Mouse (Mus musculus): ENCODE measurements around the gene BC017158. TPM values are rescaled to one million over a fixed set of nuclear protein-coding genes. Genes with fewer than 3 reads are reported as not detected.

The BC017158 gene
- polyA plus RNA-seq, 1 experiment from 2014 or later, result 38.6 TPM

- no peak overlapping the region for H3K4me3 ChIP-seq
- 0 out of 2 replicates have a peak, but pooled peaks cover 3% of the 10 kb centered on the region for H3K27me3 ChIP-seq
- 55% methylated on average over 2 of the region's 2 CpGs for WGBS
- H3K4me1 ChIP-seq, result peaks cover 32% of the 10 kb centered on the region
- H3K4me2 ChIP-seq, result no peak overlapping the region
- H3K9me3 ChIP-seq, result no peaks in the 10 kb centered on the region
- peaks cover 26% of the 10 kb centered on the region for H3K36me3 ChIP-seq
- H3K9ac ChIP-seq, result no peak overlapping the region
- H3K27ac ChIP-seq, result no peak overlapping the region
- no peak for ATAC-seq (ENCODE audit: borderline replicate concordance, extremely low read depth, low FRiP score, low TSS enrichment)
Measured at GRCm38 (mm10) chr7:128254978-128255377, 43.0 kb downstream of the BC017158 start.

DNA sequence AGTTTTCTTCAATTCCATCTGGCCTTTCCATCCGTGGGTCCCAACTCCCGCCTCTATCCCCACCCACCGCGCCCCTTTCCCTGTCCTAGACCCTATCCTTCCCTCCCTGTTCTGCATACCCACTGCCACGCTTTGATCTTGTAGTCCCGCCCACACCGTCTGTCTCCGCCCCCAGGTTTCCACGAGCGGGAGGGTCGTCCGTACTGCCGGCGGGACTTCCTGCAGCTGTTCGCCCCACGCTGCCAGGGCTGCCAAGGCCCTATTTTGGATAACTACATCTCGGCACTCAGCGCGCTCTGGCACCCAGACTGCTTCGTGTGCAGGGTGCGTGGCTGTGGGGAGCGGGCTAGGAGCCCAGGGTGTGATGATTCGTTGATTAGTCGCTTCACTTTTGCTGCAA lies 45.4 kb downstream of the BC017158 start:
- H3K9me3 ChIP-seq, result no peaks in the 10 kb centered on the region
- H3K4me2 ChIP-seq, result peak overlapping the region; percentile 46
- WGBS, result 13% methylated on average over 24 of the region's 24 CpGs
- no peak for ATAC-seq (ENCODE audit: borderline replicate concordance, extremely low read depth, low FRiP score, low TSS enrichment)
- H3K27ac ChIP-seq, result no peak overlapping the region
- peaks cover 51% of the 10 kb centered on the region for H3K4me1 ChIP-seq
- peak overlapping the region; percentile 20 for H3K4me3 ChIP-seq
- H3K9ac ChIP-seq, result no peak overlapping the region
- H3K36me3 ChIP-seq, result peaks cover 34% of the 10 kb centered on the region
- no peaks in the 10 kb centered on the region for H3K27me3 ChIP-seq

- H3K4me3 ChIP-seq, result peak overlapping the region; percentile 20
- peak overlapping the region; percentile 46 for H3K4me2 ChIP-seq
- no peak overlapping the region for H3K9ac ChIP-seq
- H3K27ac ChIP-seq, result no peak overlapping the region
- ATAC-seq (ENCODE audit: borderline replicate concordance, extremely low read depth, low FRiP score, low TSS enrichment), result no peak
- no peaks in the 10 kb centered on the region for H3K9me3 ChIP-seq
- H3K4me1 ChIP-seq, result peaks cover 47% of the 10 kb centered on the region
- no peaks in the 10 kb centered on the region for H3K27me3 ChIP-seq
- 56% methylated on average over 12 of the region's 12 CpGs for WGBS
- peaks cover 34% of the 10 kb centered on the region for H3K36me3 ChIP-seq
Measured at GRCm38 (mm10) chr7:128251946-128252345, 46.0 kb downstream of the BC017158 start.

DNA sequence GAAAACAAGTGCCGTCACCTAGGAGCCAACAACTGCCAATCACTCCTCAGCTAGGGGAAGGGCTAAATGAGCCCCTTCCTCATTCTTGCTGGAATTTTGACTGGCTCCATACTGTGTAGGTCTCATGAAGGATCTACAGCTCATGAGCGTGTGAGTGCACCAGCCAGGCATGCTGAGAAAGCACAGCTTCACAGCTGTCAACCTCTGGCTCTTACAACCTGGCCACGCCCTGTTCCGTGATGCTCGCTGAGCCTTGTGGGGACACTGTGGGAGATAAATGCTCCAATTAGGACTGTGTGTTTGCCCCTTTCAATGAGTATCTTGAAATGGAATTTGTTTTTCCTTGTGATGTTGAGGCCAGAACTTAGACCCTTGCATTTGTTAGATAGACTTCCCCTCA lies 48.0 kb downstream of the BC017158 start:
- no peak for ATAC-seq (ENCODE audit: borderline replicate concordance, extremely low read depth, low FRiP score, low TSS enrichment)
- Histone ChIP-seq H3K4me2 (no peak overlapping the region), H3K27ac (no peak overlapping the region), H3K36me3 (peaks cover 36% of the 10 kb centered on the region), H3K9ac (no peak overlapping the region), H3K27me3 (no peaks in the 10 kb centered on the region), H3K4me1 (peaks cover 52% of the 10 kb centered on the region), H3K9me3 (no peaks in the 10 kb centered on the region), H3K4me3 (no peak overlapping the region)
- 87% methylated on average over 5 of the region's 5 CpGs for WGBS

DNA sequence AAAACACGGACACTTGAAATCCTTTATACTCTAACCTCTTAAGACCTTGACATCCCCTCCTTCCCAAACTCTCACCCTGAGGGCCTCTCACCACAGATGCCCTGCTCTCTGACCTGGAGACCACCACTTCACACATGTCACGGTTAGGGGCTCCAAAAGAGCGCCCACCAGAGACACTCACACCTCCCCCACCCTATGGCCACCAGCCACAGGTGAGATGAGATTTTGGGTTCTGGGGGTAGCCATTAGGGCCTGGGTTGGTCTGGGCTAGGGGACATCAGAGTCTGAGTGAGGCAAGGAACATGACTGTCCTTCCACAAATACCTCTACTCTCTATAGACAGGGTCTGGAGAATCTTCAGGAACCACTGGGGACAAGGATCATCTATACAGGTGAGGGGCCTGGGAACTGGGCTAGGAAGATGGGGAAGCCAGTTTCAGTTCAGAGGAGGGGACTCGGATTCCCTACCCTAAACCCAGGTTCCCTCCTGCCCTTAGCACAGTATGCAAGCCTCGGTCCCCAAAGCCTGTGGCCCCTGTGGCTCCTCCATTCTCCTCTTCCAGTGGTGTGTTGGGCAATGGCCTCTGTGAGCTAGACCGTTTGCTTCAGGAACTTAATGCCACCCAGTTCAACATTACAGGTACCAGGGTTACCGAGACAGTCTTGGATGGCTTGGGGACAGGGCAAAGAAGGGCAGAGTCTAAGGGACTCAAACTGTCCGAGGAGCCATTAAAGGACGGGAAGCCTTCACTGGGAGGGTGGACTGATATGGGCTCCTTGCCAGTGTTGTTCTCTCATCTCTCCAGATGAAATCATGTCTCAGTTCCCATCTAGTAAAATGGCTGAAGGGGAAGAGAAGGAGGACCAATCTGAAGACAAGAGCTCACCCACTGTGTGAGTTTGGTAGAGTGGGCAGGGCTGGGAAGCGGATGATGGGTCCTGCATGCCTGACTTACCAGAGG lies 49.6 kb downstream of the BC017158 start:
- peaks cover 52% of the 10 kb centered on the region for H3K4me1 ChIP-seq
- peak overlapping the region; percentile 65 for H3K4me2 ChIP-seq
- whole genome bisulfite sequencing, result 72% methylated on average over 10 of the region's 10 CpGs
- H3K36me3 ChIP-seq, result peaks cover 41% of the 10 kb centered on the region
- no peaks in the 10 kb centered on the region for H3K27me3 ChIP-seq
- H3K9ac ChIP-seq, result peak overlapping the region; percentile 59
- no peak overlapping the region for H3K27ac ChIP-seq
- peak overlapping the region; percentile 48 for H3K4me3 ChIP-seq
- no peaks in the 10 kb centered on the region for H3K9me3 ChIP-seq
- no peak for ATAC-seq (ENCODE audit: borderline replicate concordance, extremely low read depth, low FRiP score, low TSS enrichment)

GRCm38 (mm10) chr7:128247443-128247842 lies 50.5 kb downstream of the BC017158 start:
- H3K36me3 ChIP-seq, result peaks cover 45% of the 10 kb centered on the region
- H3K9me3 ChIP-seq, result no peaks in the 10 kb centered on the region
- H3K9ac ChIP-seq, result peak overlapping the region; percentile 59
- WGBS, result 1% methylated on average over 13 of the region's 13 CpGs
- H3K4me1 ChIP-seq, result peaks cover 45% of the 10 kb centered on the region
- no peaks in the 10 kb centered on the region for H3K27me3 ChIP-seq
- H3K4me2 ChIP-seq, result peak overlapping the region; percentile 65
- peak; percentile 74; the same call in 1 of the 2 replicates for ATAC-seq (ENCODE audit: borderline replicate concordance, extremely low read depth, low FRiP score, low TSS enrichment)
- H3K27ac ChIP-seq, result peak overlapping the region; percentile 96
- H3K4me3 ChIP-seq, result peak overlapping the region; percentile 48

- 4% methylated on average over 23 of the region's 30 CpGs for WGBS
- H3K27me3 ChIP-seq, result no peaks in the 10 kb centered on the region
- H3K9ac ChIP-seq, result peak within 1 kb of the TSS; percentile 59
- peaks cover 38% of the 10 kb centered on the region for H3K4me1 ChIP-seq
- peak within 1 kb of the TSS; percentile 48 for H3K4me3 ChIP-seq
- H3K9me3 ChIP-seq, result no peaks in the 10 kb centered on the region
- H3K27ac ChIP-seq, result peak within 1 kb of the TSS; percentile 96
- peak within 1 kb of the TSS; percentile 65 for H3K4me2 ChIP-seq
- peak; percentile 93 for ATAC-seq (ENCODE audit: borderline replicate concordance, extremely low read depth, low FRiP score, low TSS enrichment)
- H3K36me3 ChIP-seq, result peaks cover 45% of the 10 kb centered on the region
Measured at GRCm38 (mm10) chr7:128246496-128247391, 51.2 kb downstream of the BC017158 start, which contains the start of gene Tgfb1i1. Tgfb1i1 (plus strand) TSS chr7:128246812.

- Histone ChIP-seq H3K4me1 (peaks cover 34% of the 10 kb centered on the region), H3K4me2 (no peak overlapping the region), H3K9ac (no peak overlapping the region), H3K9me3 (no peaks in the 10 kb centered on the region), H3K36me3 (peaks cover 51% of the 10 kb centered on the region), H3K4me3 (no peak overlapping the region), H3K27me3 (no peaks in the 10 kb centered on the region), H3K27ac (peak overlapping the region; percentile 96)
- 91% methylated on average over 4 of the region's 4 CpGs for WGBS
- no peak for ATAC-seq (ENCODE audit: borderline replicate concordance, extremely low read depth, low FRiP score, low TSS enrichment)
Measured at GRCm38 (mm10) chr7:128245547-128245946, 52.4 kb downstream of the BC017158 start.

- 91% methylated on average over 18 of the region's 18 CpGs for WGBS
- ATAC-seq (ENCODE audit: borderline replicate concordance, extremely low read depth, low FRiP score, low TSS enrichment), result no peak
- Histone ChIP-seq H3K36me3 (peaks cover 53% of the 10 kb centered on the region), H3K9me3 (no peaks in the 10 kb centered on the region), H3K4me2 (no peak overlapping the region), H3K4me1 (peaks cover 40% of the 10 kb centered on the region), H3K27ac (no peak overlapping the region), H3K9ac (no peak overlapping the region; the same call in 1 of the 2 replicates), H3K27me3 (no peaks in the 10 kb centered on the region), H3K4me3 (no peak overlapping the region)
Measured at GRCm38 (mm10) chr7:128244410-128245025, 53.5 kb downstream of the BC017158 start.

DNA sequence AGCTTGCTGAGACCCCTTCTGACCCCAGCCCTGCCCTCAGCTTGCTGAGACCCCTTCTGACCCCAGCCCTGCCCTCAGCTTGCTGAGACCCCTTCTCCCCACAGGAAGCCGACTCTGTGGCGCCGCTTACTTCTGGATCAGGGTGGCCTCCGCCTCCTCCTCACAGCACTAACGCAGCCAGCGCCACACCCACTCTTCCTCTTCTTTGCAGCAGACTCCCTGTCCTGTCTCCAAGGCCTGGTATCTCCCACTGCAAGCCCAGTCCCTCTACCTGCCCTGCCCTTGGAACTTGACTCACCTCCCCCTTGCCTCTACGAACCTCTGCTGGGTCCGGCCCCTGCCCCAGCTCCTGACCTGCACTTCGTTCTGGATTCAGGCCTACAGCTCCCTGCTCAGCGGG lies 54.0 kb downstream of the BC017158 start:
- H3K9me3 ChIP-seq, result no peaks in the 10 kb centered on the region
- ATAC-seq (ENCODE audit: borderline replicate concordance, extremely low read depth, low FRiP score, low TSS enrichment), result no peak
- H3K27ac ChIP-seq, result no peak overlapping the region
- H3K4me3 ChIP-seq, result no peak overlapping the region
- WGBS, result 69% methylated on average over 10 of the region's 10 CpGs
- no peak overlapping the region for H3K9ac ChIP-seq
- peaks cover 48% of the 10 kb centered on the region for H3K36me3 ChIP-seq
- no peak overlapping the region for H3K4me2 ChIP-seq
- no peaks in the 10 kb centered on the region for H3K27me3 ChIP-seq
- peaks cover 39% of the 10 kb centered on the region for H3K4me1 ChIP-seq

- Histone ChIP-seq H3K36me3 (peaks cover 48% of the 10 kb centered on the region), H3K27ac (no peak overlapping the region), H3K9me3 (no peaks in the 10 kb centered on the region), H3K4me3 (no peak overlapping the region), H3K4me1 (peaks cover 26% of the 10 kb centered on the region), H3K9ac (no peak overlapping the region), H3K27me3 (no peaks in the 10 kb centered on the region), H3K4me2 (no peak overlapping the region)
- 96% methylated on average over 16 of the region's 16 CpGs for WGBS
- no peak for ATAC-seq (ENCODE audit: borderline replicate concordance, extremely low read depth, low FRiP score, low TSS enrichment)
Measured at GRCm38 (mm10) chr7:128242331-128242730, 55.6 kb downstream of the BC017158 start.
